Mouse (Mus musculus): Measurements from ENCODE around the gene Ube2h. TPM values are rescaled to one million over a fixed set of nuclear protein-coding genes. Genes with fewer than 3 reads are reported as not detected.
"Not testable (repeated sequence)": the region's sequence is repeated elsewhere in the genome, so short reads cannot be mapped to it uniquely, and the experiment has no call there.

The Ube2h gene
- polyA plus RNA-seq, 1 experiment, result 23.5 TPM

DNA sequence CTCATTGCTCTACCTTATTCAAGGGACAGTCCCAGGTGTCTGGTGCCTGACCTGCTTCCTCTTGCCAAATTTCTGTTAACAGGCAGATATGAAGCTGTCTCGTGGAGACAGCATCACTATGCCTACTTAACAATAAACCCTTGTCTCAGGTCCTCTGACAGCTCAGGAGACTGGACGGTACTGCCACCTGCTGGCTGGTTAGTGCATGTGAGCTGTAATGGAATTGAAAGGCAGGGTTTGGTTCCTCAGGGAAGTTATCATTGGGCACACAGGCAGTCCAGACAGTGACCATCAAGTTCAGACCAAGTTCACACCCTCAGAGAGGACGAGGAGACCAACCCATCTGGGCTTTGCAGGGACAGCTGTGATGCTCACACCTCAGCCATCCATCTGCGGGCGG, 93.6 kb downstream of the Ube2h start:
- WGBS, result 35% methylated on average over 5 of the region's 5 CpGs
- peak; percentile 59 for DNase-seq (ENCODE audit: low read depth, low spot score)

DNA sequence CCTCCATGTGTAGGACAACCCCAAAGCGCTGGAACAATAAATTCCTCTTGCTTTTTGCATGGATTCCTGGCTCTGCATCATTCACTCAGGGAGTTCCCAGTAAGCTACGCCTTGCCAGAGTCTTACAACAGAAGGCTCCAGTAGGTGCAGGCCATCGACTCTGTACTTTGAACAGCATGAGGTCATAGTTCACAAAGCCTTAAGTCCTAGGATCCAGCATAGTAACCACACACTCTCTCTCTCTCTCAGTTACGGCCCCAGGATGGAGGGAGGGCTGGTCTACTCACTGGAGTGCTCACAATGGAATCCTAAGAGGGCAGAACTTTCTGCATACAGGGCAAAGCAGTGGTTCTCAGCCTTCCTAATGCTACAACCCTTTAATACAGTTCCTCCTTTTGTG, 95.5 kb downstream of the Ube2h start:
- DNase-seq (ENCODE audit: low read depth, low spot score), result no peak

DNA sequence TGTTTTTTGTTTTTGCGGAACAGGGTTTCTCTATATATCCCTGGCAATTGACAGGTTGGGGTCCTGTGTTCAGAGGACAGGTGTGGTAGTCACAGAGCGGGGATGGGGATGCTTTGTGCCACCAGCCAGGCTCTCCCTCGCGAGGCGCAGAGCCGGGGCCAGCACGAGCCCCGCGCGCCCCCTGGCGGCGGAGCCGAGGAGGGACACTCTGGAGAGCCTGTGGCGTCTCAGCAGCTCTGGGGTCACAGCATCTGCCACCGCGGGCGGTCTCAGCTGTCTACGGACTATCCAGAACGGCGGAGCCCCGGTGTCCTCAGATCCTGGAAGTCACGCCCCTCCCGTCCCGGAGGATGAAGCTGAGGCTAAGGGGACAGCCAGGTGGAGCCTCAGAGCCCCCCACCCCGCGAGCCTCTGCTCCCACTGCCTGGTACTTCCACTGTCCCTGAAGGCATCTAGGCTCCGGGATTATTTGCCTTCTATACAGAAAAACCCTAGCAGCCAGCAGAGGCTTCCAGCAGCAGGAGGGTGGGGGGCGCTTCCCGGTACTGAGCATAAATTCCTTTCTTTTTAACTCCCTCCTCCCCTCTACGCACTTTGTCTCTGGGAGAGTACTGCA, 98.6 kb downstream of the Ube2h start:
- no peak for DNase-seq (ENCODE audit: low read depth, low spot score)
- WGBS, result 8% methylated on average over 30 of the region's 30 CpGs

More for the DNA sequence above, 95.5 kb downstream of the Ube2h start:
- WGBS, result 23% methylated on average over 4 of the region's 4 CpGs

DNA sequence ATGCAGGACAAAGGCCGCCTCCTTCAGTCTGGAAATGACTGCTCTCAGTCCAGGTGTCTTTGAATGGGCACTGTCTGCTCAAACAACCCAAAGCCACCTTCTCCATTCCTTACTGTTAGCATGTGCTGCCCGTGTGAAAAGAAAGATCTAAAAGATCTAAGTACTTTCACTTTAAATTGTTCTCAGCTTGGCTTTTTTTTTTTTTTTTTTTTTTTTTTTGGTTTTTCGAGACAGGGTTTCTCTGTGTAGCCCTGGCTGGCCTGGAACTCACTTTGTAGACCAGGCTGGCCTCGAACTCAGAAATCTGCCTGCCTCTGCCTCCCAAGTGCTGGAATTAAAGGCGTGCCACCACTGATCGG, 99.2 kb downstream of the Ube2h start:
- 55% methylated on average over 6 of the region's 6 CpGs for WGBS
- DNase-seq (ENCODE audit: low read depth, low spot score), result not testable (repeated sequence)

DNA sequence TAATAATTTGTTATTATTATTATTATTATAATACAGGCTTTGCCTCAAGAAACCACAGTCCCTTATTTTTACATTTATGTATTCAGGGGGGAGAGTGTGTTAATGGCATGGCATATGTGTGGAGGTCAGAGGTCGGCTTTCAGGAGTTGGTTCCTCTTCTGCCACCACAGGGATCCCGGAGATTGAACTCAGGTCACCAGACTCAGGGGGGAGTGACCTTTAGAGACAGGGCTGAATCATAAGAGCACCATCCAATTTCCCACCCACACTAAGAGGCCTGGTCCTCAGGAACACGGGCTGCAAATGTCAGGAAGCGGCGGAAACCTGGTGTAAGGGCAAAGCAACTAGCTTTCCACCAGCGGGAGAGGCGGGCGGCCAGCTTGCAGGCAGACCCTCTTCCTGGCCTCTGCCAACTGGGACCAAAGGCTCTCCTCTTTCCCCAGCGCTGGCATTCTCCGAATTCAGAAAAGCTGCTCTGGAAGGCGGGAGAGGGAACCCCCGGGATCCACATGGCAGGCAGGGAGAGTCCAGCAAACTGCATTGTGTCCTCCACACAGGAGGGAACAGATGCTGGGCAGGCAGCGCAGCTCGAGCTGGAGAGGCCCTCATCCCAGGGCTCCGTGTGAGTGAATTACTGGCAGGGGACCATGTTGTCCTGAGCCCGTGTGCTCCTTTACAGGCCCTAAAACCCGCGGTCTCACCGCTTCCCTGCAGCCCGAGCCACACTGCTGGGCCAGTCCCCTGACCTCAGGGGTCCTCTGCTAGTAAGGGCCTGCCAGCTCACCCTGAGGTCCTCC, 99.8 kb downstream of the Ube2h start:
- 82% methylated on average over 20 of the region's 20 CpGs for WGBS
- no peak for DNase-seq (ENCODE audit: low read depth, low spot score)

DNA sequence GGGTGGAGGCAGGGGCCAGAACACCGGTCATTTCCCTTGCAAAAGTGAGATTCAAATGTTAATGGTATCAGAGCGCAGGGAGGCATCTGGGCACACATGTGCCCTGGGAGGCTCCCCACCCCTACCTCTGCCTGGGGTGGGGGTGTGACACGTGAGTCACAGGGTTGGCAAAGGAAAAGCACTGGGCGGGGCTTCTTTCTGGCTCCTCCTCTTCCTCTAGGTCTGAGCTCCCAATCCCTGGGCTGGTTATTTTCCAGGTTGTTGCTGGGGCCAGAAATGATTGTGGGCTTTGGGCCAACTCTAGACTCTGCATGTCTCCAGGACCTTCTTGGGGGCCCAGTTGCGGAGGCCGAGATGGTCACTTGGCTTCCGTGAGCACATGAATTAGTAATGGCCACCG, 108.2 kb downstream of the Ube2h start:
- no peak for DNase-seq (ENCODE audit: low read depth, low spot score)
- WGBS, result 82% methylated on average over 8 of the region's 8 CpGs

DNA sequence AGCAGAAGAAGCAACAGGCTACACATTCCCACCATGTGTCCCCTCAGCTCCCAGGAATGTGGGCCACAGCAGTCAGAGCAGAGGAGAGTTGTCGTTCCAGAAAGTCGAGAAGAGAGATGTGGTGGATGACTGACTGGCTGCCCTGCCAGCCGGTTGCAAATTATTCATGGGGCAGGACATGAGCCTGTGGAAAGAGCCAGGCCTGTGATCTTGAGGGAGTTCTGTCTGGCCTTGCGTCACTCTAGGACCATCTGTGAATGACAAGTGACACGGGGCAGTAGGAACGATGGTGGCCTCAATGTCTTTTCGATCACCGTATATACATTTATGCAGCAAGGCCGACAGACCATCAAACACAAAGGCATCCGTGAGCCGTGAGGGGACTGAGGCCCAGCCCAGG, 108.7 kb downstream of the Ube2h start:
- WGBS, result 82% methylated on average over 11 of the region's 11 CpGs
- no peak for DNase-seq (ENCODE audit: low read depth, low spot score)

DNA sequence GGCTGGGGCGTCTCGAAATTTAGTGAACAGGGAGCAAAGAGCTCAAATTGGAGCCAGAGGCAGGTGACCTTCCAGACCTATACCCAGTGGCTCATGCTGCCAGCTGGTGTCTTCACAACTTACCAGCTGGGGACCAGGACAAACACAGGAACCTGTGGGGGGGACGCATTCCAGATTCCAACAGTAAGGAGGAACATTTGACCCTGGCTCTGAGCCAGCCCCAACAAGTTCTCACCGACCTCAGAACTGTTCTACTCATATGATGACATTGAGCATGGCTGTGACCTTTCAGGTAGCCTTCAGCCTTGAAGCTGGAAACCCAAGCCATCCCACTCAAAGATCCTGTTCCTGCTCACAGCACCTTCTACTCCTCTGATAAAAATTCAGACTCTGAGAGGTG, 120.7 kb downstream of the Ube2h start:
- WGBS, result 62% methylated on average over 4 of the region's 4 CpGs
- DNase-seq (ENCODE audit: low read depth, low spot score), result no peak

DNA sequence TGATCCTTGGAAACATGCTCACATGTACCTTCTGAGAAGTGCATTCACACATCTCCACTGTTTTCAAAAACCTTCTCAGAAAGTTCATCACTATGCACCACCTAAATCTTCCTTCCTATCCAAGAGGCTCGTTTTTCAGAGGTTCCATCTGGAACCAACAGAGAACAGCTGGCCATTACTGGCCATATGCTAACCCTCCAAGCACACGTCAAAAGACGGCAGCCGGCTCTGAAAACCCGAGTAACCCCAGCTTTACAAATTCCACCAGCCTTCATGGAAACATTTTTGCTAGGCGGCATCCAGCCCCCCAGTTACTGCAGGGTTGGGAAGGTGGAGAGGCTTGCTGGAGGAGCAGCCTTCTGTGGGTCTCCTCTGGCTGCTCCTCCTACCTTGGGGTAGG, 122.3 kb downstream of the Ube2h start:
- DNase-seq (ENCODE audit: low read depth, low spot score), result no peak
- WGBS, result 71% methylated on average over 6 of the region's 6 CpGs

DNA sequence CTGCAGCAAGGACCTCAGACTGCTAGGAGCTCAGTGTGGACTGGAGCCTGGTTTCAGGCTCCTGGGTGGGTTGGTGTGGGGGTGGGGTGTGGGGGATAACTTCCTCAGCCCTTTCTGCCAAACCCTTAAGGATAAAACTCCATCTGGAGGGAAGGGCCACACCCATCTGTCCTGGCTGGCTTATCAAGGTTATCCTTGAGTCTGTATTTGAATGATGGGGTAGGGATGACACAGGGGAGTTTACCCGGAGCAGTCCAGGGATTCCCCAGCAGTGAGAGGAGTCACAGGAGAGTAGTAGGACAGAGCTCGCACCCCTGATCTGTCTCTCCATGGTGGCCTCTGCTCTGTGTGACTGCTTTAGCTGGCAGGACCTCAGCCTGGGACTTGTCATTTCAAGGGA, 124.0 kb downstream of the Ube2h start:
- 34% methylated on average over 2 of the region's 2 CpGs for WGBS
- DNase-seq (ENCODE audit: low read depth, low spot score), result no peak

DNA sequence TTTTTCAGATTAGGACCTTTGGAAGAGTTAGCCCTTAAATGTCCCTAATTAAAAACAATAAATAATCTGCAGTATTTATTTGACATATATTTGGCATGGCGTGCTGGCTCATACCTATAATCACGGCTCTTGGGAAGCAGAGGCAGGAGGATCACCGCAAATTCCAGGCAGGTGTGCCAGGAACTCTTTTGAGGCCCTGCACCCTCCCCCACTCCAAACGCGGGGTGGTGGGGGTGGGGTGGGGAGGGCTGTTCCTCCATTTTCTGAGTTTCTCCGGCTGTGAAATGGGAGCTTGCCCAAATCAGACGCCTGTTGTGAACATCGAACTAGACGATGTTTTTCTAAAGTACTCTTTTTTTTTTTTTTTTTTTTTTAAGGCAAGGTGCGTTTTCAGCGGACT, 125.3 kb downstream of the Ube2h start:
- DNase-seq (ENCODE audit: low read depth, low spot score), result no peak
- WGBS, result 24% methylated on average over 11 of the region's 11 CpGs

DNA sequence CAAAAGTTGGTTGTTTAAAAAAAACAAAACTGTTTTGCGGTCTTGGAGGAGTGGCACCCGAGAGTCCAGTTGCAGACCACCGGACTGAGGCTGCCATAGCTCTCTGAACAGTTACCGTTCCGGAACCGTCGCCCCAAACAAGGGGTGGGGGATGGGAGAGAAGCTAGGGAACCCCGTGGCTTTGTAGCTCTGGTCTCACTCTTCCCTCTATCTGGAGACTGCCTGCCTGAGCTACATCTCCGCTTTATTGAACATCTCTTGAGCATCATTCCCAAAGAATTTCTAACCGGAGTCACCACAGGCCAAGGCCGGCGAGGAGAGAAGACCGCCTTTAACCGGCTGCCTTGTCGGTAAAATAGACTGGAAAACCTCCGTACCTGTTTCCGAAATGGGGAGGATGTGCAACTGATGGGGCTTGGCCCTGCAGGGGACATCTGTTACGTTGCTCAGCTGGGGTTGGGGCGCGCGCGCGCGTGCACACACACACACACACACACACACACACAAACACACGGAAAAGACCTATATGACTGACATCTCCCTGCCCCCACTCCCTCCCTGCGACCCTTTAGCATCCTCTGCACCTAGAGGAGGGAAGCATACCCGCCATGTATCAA, 126.2 kb downstream of the Ube2h start:
- no peak for DNase-seq (ENCODE audit: low read depth, low spot score)
- WGBS, result 6% methylated on average over 27 of the region's 27 CpGs

DNA sequence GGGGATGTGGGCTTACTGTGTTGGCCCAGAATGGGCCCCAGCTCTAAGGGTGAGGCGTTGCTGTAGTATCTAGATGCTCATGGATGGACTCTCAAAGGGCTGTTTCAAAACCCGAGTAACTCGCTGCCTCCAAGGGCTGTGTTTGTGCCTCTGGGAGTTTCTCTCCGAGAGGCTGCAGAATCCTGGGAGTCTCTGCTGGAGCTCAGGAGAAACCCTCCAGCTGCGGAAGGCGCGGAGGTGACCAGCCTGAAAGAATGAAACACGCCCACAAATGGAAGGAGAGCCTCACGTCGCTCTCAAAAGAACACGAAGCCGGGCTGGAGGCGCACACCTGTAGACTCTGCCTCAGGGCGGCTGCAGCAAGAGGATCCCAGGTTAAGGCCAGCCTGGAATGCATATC, 127.0 kb downstream of the Ube2h start:
- WGBS, result 8% methylated on average over 14 of the region's 14 CpGs
- no peak for DNase-seq (ENCODE audit: low read depth, low spot score)

DNA sequence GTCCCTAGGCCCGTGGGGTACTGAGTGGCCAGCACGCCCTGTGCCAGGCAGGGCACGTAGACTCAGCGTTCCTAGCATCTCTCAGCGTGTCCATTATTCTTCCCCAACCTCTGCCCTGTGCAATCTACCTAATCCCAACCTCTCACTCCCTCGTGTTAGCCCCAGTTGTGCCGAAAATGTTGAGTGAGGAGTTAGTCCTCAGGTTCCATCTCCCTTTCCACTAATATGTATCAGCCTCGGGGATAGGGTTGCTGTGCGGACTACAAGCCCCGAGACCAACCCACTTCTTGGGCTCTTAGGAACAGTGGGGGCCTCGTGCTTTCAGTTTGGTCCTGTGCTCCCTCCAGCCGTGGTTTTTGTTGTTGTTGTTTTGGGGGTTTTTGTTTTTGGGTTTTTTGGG, 127.8 kb downstream of the Ube2h start:
- no peak for DNase-seq (ENCODE audit: low read depth, low spot score)
- WGBS, result 17% methylated on average over 12 of the region's 12 CpGs

DNA sequence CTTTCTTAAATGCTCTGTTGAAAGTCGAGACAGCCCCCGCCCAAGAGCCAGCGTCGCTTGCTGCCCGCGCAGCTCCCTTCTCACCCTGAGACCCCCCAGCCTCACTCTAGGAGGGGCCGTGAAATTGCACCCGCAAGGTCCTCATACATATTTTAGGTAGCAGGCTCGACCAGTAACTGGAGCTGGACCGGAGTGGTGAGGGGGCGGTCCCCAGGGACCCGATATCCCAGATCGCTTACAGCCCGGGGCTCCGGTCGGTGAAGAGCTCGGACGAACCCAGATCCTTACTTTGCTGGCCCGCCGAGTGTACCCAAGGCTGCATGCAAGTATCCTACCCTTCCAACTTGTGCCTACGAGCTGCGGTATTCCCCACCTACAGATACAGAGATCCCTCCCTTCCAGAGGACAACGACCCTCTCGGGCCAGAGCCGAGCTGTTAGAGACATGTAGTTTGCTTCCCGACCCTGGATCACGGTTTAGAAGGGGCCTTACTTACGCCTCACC, 128.4 kb downstream of the Ube2h start:
- no peak for DNase-seq (ENCODE audit: low read depth, low spot score)
- 1% methylated on average over 28 of the region's 28 CpGs for WGBS

DNA sequence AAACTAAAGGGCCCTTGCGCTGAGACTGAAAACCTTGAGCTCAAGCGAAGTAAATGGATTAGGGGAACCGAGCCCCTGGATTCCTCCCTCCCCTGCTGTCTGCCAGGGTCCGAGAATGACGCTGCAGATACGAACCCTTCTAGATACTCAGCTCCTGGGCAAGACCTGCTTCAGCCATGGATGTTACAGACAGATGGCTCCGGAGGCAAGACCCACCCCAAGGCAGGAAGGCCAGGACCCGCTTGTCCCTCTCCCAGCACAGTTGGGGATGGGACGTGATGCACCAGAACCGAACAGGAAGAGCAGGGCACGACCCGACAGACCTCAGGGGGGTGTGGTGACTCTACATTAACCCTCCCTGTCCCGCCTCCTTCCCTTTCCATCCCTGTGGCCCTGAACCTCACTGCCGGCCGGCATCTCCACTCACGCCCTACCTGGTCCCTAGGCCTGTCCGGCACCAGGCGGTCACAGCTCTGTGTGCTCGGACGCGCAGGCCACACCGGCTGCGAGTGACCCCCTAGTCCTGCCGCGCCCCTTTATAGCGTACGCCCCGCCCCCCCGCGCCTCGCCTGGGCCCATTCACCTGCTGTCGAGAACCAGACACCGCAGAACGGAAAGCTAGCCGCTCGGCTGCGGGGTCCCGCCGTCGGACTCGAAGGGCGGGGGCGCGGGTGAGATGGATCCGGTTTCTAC, 129.0 kb downstream of the Ube2h start:
- DNase-seq (ENCODE audit: low read depth, low spot score), result no peak
- WGBS, result 2% methylated on average over 45 of the region's 45 CpGs

DNA sequence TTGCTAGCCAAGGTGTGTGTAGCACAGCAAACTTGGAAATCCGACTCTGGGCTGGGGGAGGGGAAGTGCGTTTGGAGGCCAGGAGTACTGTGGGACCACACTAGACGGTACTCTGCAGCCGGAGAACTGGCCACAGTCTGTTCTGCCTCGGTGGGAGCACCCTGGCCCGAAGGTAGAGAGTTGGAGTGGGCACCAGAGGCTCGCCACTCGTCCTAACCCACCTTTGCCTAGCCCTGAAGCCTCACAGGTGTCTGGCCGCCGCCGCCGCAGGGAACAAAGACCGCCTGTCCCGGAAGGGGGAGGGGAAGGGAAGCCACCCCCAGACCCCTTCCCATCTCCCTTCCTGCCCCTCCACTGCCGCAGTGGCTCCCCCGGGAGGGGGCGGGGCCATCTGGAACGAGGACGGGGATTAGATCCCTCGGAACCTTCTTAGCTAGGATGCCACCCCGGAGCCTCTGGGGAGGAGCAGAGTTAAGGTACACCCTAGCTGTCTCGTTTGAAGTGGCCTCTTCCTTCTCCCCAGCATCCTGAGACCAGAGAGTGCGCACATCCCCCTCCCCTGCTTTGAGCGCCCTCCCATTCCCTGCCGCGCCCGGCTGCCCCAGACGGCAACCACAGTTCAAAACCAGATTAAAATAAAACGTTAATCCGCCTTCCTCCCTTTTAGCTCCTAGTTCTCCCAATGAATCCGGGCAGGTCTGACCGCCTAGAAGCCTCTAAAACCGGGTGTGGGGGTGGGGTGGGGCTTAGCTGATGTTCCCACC, 129.7 kb downstream of the Ube2h start:
- DNase-seq (ENCODE audit: low read depth, low spot score), result no peak
- 1% methylated on average over 33 of the region's 33 CpGs for WGBS

DNA sequence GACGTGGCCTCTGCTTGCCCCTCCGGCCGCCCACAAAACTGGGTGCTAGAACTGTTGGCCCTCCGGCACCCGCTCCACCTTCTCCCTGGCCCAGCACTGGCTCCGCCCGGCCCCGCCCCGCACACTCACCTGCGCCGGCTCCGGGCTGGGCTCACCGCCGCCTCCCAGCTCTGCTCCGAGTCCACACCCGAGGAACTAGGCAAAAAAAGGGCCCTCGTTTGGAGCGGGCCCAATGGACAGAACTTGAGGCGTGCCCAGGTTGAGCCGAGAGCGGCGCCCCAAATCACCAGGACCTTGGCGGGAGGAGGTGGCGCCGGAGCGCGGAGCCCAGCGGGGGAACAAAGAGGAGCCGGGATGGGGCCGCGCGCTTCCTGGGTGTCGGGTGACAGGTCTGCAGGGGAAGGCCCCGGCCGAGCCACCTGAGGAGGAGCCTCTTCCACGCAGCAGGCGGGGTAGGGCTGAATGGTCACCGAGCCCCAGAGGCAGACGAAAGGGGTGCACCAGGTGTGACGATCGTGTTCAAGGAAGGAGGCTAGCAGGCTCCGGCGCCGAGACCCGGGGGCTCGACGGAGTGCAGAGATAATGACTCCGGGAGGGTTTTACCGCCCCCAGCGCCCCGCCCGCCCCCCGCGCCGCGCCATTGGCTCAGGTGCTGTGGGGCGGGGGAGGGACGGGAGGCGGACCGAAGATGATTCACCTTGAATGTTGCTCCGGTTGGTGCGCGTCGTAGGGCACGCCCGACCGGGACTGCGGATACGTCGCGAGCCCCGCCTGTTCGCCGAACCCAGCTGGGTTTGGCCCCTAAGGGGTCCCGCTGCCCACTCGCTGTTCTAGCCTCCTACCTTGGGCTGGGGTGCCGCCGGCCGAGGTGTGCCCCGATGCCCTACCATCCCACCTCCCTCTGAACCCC, 130.5 kb downstream of the Ube2h start:
- WGBS, result 1% methylated on average over 79 of the region's 80 CpGs
- DNase-seq (ENCODE audit: low read depth, low spot score), result peak; percentile 60

Measured in large intestine, adult 2 months (tissue).